Mouse (Mus musculus) limb, embryonic 11.5 days (tissue): ENCODE measurements around the gene Plce1. TPM values are rescaled to one million over a fixed set of nuclear protein-coding genes. Genes with fewer than 3 reads are reported as not detected.
A peak's percentile ranks its signal among the peaks of the same experiment; 100 is the strongest.

Experiments used
- ATAC-seq: fragments of 200-750 bp; cut with Nextera tagmentation; 2 replicates; pipeline ENCODE4 v1.8.0; 2017; ENCODE audit warnings: low read depth; ENCODE audit not compliant: insufficient number of reproducible peaks, low FRiP score, low TSS enrichment
- DNase-seq: peaks from one replicate; pipeline ENCODE4 v3.0.0-alpha.2; 2015; ENCODE audit warnings: low spot score
- H3K27ac ChIP-seq: fragments of 300-500 bp; sonication (generic); replicated peaks from 2 replicates; pipeline ENCODE4 v1.5.1; 2014; ENCODE audit warnings: low read depth, mild to moderate bottlenecking, low read length
- H3K27me3 ChIP-seq: fragments of 300-500 bp; sonication (generic); 2 replicates; pipeline ENCODE4 v1.6.1; 2014; ENCODE audit warnings: mild to moderate bottlenecking, low read length, mixed read lengths; ENCODE audit not compliant: control insufficient read depth, insufficient read depth
- H3K36me3 ChIP-seq: fragments of 300-500 bp; sonication (generic); 2 replicates; pipeline ENCODE4 v1.6.1; 2014; ENCODE audit warnings: mild to moderate bottlenecking, low read length, moderate library complexity, mixed read lengths; ENCODE audit not compliant: control insufficient read depth, insufficient read depth
- H3K4me1 ChIP-seq: fragments of 300-500 bp; sonication (generic); 2 replicates; pipeline ENCODE4 v1.6.1; 2014; ENCODE audit warnings: low read length, mixed read lengths; ENCODE audit not compliant: control insufficient read depth, insufficient read depth
- H3K4me2 ChIP-seq: fragments of 300-500 bp; sonication (generic); 2 replicates; pipeline ENCODE4 v1.6.1; 2014; ENCODE audit warnings: low read depth, mild to moderate bottlenecking, moderate library complexity; ENCODE audit not compliant: severe bottlenecking
- H3K4me3 ChIP-seq: fragments of 300-500 bp; sonication (generic); 2 replicates; pipeline ENCODE4 v1.5.1; 2014; ENCODE audit warnings: low read depth, low read length
- H3K9ac ChIP-seq: fragments of 300-500 bp; sonication (generic); 2 replicates; pipeline ENCODE4 v1.6.1; 2014; ENCODE audit warnings: mild to moderate bottlenecking, low read length
- H3K9me3 ChIP-seq: fragments of 300-500 bp; sonication (generic); 2 replicates; pipeline ENCODE4 v1.6.1; 2016; ENCODE audit warnings: low read length; ENCODE audit not compliant: control insufficient read depth
- WGBS: fragments of 180-500 bp; shearing (Covaris S2); extraction: QIAGEN DNeasy Blood & Tissue Kit; methylation state at CpG from one replicate; pipeline ENCODE4 v1.1.7; 2014; 5-methylcytosine and 5-hydroxymethylcytosine counted together
- polyA plus RNA-seq: library from polyadenylated mRNA; unstranded; fragments of >200 nt; fragmentation: Nextera tagmentation; extraction: Ambion mirVana; gene quantifications from 2 replicates; pipeline ENCODE4 v1.2.1, GENCODE M21; 2014

Gene Plce1
- polyA plus RNA-seq, 1 experiment from 2014 or later = 4.5 TPM

DNA sequence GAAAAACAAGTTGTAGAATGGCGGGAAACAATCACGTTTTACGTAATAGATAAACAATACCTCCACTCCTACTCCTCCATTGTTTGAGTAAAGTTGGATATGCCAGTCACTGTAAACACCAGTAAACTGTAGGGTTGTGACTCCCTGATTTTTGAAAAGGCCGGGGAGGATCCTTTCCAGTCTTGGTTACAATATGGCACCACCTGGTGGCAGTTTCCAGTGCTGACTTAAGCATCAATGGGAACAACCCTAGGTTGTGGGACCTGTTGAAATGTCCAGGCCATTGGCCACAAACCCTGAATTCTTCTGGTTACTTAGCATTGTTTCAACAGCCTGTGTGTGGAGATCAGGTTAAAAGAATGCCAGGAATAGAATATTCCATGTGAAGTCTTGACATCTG lies 294.6 kb downstream of the Plce1 start:
- Histone ChIP-seq H3K27me3 (no peaks in the 10 kb centered on the region), H3K9ac (no peak overlapping the region), H3K4me1 (no peaks in the 10 kb centered on the region), H3K9me3 (no peaks in the 10 kb centered on the region), H3K27ac (no peak overlapping the region), H3K36me3 (no peaks in the 10 kb centered on the region), H3K4me3 (no peak overlapping the region), H3K4me2 (no peak overlapping the region)
- DNase-seq (peak; percentile 69), ATAC-seq (no peak)
- 57% methylated on average over 4 of the region's 4 CpGs for WGBS

DNA sequence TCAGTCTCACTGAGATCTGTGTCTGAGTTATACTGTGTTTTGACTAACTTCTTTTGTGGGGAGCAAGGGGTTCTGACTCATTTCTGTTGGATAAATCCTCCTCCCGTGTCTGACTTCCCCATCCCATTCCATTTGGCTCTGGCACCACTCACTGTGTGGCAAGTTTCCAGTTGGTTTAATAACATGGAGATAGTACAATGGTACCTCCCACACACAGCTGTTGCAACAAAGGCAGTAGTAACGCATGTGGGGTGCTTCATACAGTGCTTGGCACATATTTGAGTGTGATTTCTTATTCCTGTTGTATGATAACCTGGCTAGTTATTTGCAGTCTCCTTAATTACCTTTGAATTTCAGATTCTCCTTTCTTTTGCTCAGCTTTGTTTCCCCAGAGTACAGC lies 297.9 kb downstream of the Plce1 start:
- DNase-seq (no peak), ATAC-seq (no peak)
- H3K4me2 ChIP-seq = no peak overlapping the region
- no peaks in the 10 kb centered on the region for H3K9me3 ChIP-seq
- WGBS = 85% methylated on average over 2 of the region's 2 CpGs
- H3K4me3 ChIP-seq = no peak overlapping the region
- no peaks in the 10 kb centered on the region for H3K4me1 ChIP-seq
- no peak overlapping the region for H3K9ac ChIP-seq
- H3K36me3 ChIP-seq = no peaks in the 10 kb centered on the region
- H3K27ac ChIP-seq = no peak overlapping the region
- no peaks in the 10 kb centered on the region for H3K27me3 ChIP-seq

DNA sequence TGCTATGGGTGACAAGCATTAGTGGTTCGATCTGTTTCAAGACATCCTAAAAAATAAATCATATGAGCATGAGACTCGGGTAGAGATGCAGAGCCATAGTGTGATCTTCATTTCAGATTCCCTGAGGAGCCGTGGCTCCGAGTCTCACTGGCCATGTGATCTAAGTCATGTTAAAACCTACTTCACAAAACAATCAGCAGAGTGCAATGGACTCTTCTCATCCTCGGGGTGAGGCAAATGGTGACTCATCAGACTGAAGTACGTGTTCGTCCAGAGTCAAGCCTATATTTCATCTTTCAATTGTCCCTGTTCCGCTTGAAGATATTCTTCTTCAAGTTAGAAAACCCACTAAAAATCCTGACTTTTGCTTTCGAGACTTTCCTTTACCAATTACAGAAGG lies 302.6 kb downstream of the Plce1 start:
- DNase-seq (no peak), ATAC-seq (no peak)
- H3K36me3 ChIP-seq = peaks cover under 1% of the 10 kb centered on the region; the same call in 1 of the 2 replicates
- no peaks in the 10 kb centered on the region for H3K9me3 ChIP-seq
- no peak overlapping the region for H3K27ac ChIP-seq
- H3K4me3 ChIP-seq = no peak overlapping the region
- H3K4me2 ChIP-seq = no peak overlapping the region
- H3K27me3 ChIP-seq = no peaks in the 10 kb centered on the region
- WGBS = 92% methylated on average over 9 of the region's 9 CpGs
- H3K4me1 ChIP-seq = no peaks in the 10 kb centered on the region
- H3K9ac ChIP-seq = no peak overlapping the region

DNA sequence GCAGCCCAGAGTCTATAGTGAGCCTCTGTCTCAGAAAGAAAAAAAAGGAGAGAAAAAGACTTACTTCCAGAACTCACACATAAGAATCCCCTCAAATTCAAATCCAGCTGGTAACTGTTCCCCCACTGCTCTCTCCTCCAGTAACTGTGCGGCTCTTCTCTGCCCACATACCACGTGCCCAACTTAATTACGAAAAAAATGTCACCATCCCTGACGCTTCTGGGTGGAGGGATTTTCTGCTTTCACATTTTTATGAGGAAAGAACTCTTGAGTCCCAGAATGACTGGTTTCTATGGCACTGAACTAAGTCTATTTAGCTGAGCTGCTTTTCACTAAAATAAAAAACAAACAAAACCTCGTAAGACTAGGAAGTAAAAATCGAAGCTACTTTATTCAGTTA lies 306.8 kb downstream of the Plce1 start:
- peaks cover 9% of the 10 kb centered on the region for H3K36me3 ChIP-seq
- no peak overlapping the region for H3K27ac ChIP-seq
- H3K27me3 ChIP-seq = no peaks in the 10 kb centered on the region
- no peaks in the 10 kb centered on the region for H3K9me3 ChIP-seq
- no peak overlapping the region for H3K4me2 ChIP-seq
- no peak overlapping the region for H3K4me3 ChIP-seq
- 88% methylated on average over 6 of the region's 6 CpGs for WGBS
- no peak overlapping the region for H3K9ac ChIP-seq
- DNase-seq (no peak), ATAC-seq (no peak)
- no peaks in the 10 kb centered on the region for H3K4me1 ChIP-seq

DNA sequence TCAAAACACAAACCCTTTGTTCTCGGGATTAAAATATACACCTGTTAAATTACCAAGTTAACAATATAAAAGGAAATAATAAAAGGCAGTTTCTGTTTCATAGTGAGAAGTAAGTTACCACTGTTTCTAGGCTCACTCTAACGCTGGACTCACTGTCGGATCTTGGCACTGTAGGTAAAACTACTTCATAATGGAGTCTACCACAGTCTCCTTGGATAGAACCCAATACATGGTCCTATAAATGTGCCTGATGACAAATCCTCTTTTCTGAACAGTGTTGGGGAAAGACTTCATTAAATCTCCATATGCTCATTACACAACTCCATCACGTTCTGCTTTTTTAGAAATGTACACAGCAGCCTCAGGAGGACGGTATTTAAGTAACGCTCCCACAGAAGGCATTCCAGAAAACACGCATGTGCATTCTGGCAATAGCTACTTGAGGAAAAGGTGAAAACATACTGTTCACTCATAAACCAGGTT lies 312.7 kb downstream of the Plce1 start:
- ATAC-seq (no peak), DNase-seq (no peak)
- no peak overlapping the region for H3K4me2 ChIP-seq
- peaks cover 13% of the 10 kb centered on the region for H3K36me3 ChIP-seq
- no peak overlapping the region for H3K27ac ChIP-seq
- H3K9ac ChIP-seq = no peak overlapping the region
- no peak overlapping the region for H3K4me3 ChIP-seq
- H3K4me1 ChIP-seq = no peaks in the 10 kb centered on the region
- 92% methylated on average over 7 of the region's 7 CpGs for WGBS
- H3K9me3 ChIP-seq = no peaks in the 10 kb centered on the region
- no peaks in the 10 kb centered on the region for H3K27me3 ChIP-seq

DNA sequence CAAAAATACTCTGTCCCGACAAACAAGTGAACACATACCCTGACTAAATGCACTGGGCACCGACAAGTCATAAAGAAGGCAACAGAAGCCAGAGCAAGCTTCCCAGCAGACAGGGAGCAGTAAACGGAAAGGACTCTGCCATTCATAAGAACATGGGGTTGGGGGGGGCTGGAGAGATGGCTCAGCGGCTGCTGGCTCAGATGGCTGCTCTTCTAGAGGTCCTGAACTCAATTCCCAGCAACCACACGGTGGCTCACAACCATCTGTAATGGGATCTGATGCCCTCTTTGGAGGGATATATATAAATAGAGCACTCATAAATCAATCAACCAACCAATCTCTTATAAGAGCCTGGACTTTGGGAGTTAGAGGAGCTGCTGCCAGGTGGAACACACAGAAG lies 315.6 kb downstream of the Plce1 start:
- WGBS = 79% methylated on average over 5 of the region's 5 CpGs

DNA sequence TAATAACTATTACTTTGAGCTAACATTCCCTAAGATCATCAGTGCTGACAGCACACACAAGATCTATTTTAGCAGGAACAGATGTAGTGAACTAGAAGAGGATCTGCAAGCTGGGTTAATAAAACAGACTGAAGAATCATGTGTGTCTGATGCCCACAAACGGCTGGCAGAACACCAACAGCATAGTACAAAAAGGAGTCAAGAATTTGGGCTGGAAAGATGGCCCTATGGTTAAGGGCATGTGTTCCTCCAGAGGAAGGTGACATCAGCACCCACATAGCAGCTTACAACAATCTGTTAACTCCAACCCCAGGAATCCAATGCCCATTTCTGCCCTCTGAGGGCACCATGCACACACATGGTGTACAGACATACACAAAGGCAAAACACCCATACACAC lies 317.4 kb downstream of the Plce1 start:
- Histone ChIP-seq H3K36me3 (peaks cover 18% of the 10 kb centered on the region), H3K4me1 (no peaks in the 10 kb centered on the region), H3K4me2 (no peak overlapping the region), H3K27me3 (no peaks in the 10 kb centered on the region), H3K9me3 (no peaks in the 10 kb centered on the region), H3K27ac (no peak overlapping the region), H3K9ac (no peak overlapping the region), H3K4me3 (no peak overlapping the region)
- WGBS = 94% methylated on average over 1 of the region's 1 CpGs
- DNase-seq (no peak), ATAC-seq (no peak)

More for the DNA sequence above, 315.6 kb downstream of the Plce1 start:
- Histone ChIP-seq H3K9me3 (no peaks in the 10 kb centered on the region), H3K27me3 (no peaks in the 10 kb centered on the region), H3K27ac (no peak overlapping the region), H3K4me2 (no peak overlapping the region), H3K9ac (no peak overlapping the region), H3K4me3 (no peak overlapping the region), H3K4me1 (no peaks in the 10 kb centered on the region), H3K36me3 (peaks cover 14% of the 10 kb centered on the region)
- DNase-seq (no peak), ATAC-seq (no peak)

DNA sequence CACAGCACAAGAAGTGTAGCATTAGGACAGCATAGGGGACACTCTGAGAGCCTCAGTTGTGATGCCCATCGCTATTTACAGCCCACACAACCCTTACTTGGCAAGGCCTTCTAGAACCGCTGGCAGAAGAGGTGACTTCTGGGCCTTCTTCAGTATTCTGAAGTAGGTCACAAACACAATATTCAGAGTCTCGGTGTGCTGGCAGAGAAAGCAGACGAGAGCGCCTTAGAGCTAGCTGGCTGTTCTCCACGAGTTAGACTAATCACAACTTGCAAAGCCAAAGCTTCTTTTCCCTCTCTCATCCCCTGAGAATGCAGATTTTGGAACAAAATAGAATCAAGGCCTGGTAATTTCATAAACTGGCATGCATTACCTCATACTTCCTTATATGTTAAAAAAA lies 317.9 kb downstream of the Plce1 start:
- Histone ChIP-seq H3K4me1 (no peaks in the 10 kb centered on the region), H3K4me3 (no peak overlapping the region), H3K27me3 (no peaks in the 10 kb centered on the region), H3K4me2 (no peak overlapping the region), H3K27ac (no peak overlapping the region), H3K36me3 (peaks cover 18% of the 10 kb centered on the region), H3K9me3 (no peaks in the 10 kb centered on the region), H3K9ac (no peak overlapping the region)
- ATAC-seq (no peak), DNase-seq (no peak)
- WGBS = 96% methylated on average over 6 of the region's 6 CpGs

DNA sequence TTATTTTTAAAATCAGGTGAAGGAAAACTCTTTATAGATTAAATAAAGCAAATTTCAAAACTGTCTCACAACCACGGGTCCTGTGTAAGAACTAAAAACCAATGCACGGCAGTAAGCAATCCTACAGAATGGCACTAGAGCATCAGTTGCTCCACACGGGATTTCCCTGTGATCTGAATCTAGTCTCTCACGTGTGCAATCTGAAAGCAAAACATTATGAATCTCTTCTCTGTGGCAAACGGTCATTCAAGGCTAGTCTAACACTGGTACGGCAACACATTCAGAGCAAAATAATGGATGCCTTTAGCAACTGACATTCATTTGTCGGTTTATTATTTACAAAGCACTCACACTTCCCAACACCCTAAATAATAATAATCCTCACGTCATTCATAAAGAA lies 337.3 kb downstream of the Plce1 start:
- H3K27ac ChIP-seq = no peak overlapping the region
- peak overlapping the region; percentile 77 for H3K9ac ChIP-seq
- ATAC-seq (no peak), DNase-seq (no peak)
- peak overlapping the region; percentile 76 for H3K4me3 ChIP-seq
- no peaks in the 10 kb centered on the region for H3K9me3 ChIP-seq
- peak overlapping the region; percentile 85 for H3K4me2 ChIP-seq
- H3K27me3 ChIP-seq = no peaks in the 10 kb centered on the region
- no peaks in the 10 kb centered on the region; the same call in 1 of the 2 replicates for H3K36me3 ChIP-seq
- H3K4me1 ChIP-seq = 0 out of 2 replicates have a peak, but pooled peaks cover 4% of the 10 kb centered on the region
- WGBS = 45% methylated on average over 8 of the region's 8 CpGs
